Mouse (Mus musculus): ENCODE data around the gene Scyl1. TPM values are rescaled to one million over a fixed set of nuclear protein-coding genes. Genes with fewer than 3 reads are reported as not detected.

The Scyl1 gene
- total and polyA plus RNA-seq, 2 experiments, result 28.9 to 46.6 TPM

- WGBS, result under 1% methylated on average over 7 of the region's 7 CpGs
- H3K27me3 ChIP-seq (ENCODE audit: control insufficient read depth, insufficient read depth, low read length), result no peaks in the 10 kb centered on the region
- H3K36me3 ChIP-seq (ENCODE audit: control insufficient read depth, insufficient read depth, low read length), result peaks cover 39% of the 10 kb centered on the region
- peak overlapping the region; percentile 60 for H3K9ac ChIP-seq (ENCODE audit: low read depth, low read length)
- H3K27ac ChIP-seq (replicated peaks; ENCODE audit: insufficient read depth, low read depth, low read length), result no peak overlapping the region
- H3K4me3 ChIP-seq (ENCODE audit: insufficient read depth, low read depth, low read length), result peak overlapping the region; percentile 33
- H3K4me1 ChIP-seq (ENCODE audit: control insufficient read depth, insufficient read depth, low read length), result peaks cover 9% of the 10 kb centered on the region; the same call in 1 of the 2 replicates
- TF ChIP-seq CTCF (IDR thresholded peaks at IDR 0.05; ENCODE audit: low read depth, low read length) (no peak), POLR2A (IDR thresholded peaks at IDR 0.05; ENCODE audit: extremely low read depth, insufficient read depth, low read length) (0 out of 2 replicates have a peak, but pooled peaks have one; percentile 18)
- DNase-seq (ENCODE audit: extremely low read depth, low read depth, low spot score), result peak; percentile 62
- H3K79me2 ChIP-seq (ENCODE audit: control insufficient read depth, insufficient read depth, low read length), result peaks cover 8% of the 10 kb centered on the region; the same call in 1 of the 2 replicates
Observed at GRCm38 (mm10) chr19:5798700-5799479, 27.7 kb upstream of the Scyl1 start.

GRCm38 (mm10) chr19:5797381-5798111 lies 26.3 kb upstream of the Scyl1 start:
- no peak overlapping the region for H3K27ac ChIP-seq (replicated peaks; ENCODE audit: insufficient read depth, low read depth, low read length)
- 3% methylated on average over 7 of the region's 7 CpGs for WGBS
- peaks cover 8% of the 10 kb centered on the region; the same call in 1 of the 2 replicates for H3K79me2 ChIP-seq (ENCODE audit: control insufficient read depth, insufficient read depth, low read length)
- peaks cover 9% of the 10 kb centered on the region; the same call in 1 of the 2 replicates for H3K4me1 ChIP-seq (ENCODE audit: control insufficient read depth, insufficient read depth, low read length)
- peaks cover 39% of the 10 kb centered on the region for H3K36me3 ChIP-seq (ENCODE audit: control insufficient read depth, insufficient read depth, low read length)
- TF ChIP-seq POLR2A (IDR thresholded peaks at IDR 0.05; ENCODE audit: extremely low read depth, insufficient read depth, low read length) (no peak), CTCF (IDR thresholded peaks at IDR 0.05; ENCODE audit: low read depth, low read length) (no peak)
- peak overlapping the region; percentile 53 for H3K4me3 ChIP-seq (ENCODE audit: insufficient read depth, low read depth, low read length)
- DNase-seq (ENCODE audit: extremely low read depth, low read depth, low spot score), result peak; percentile 47
- H3K27me3 ChIP-seq (ENCODE audit: control insufficient read depth, insufficient read depth, low read length), result no peaks in the 10 kb centered on the region
- peak overlapping the region; percentile 51 for H3K9ac ChIP-seq (ENCODE audit: low read depth, low read length)

- no peak for TF ChIP-seq POLR2A (IDR thresholded peaks at IDR 0.05; ENCODE audit: extremely low read depth, insufficient read depth, low read length)
- no peak for TF ChIP-seq CTCF (IDR thresholded peaks at IDR 0.05; ENCODE audit: low read depth, low read length)
- H3K4me1 ChIP-seq (ENCODE audit: control insufficient read depth, insufficient read depth, low read length), result peaks cover 9% of the 10 kb centered on the region; the same call in 1 of the 2 replicates
- H3K27me3 ChIP-seq (ENCODE audit: control insufficient read depth, insufficient read depth, low read length), result no peaks in the 10 kb centered on the region
- WGBS, result 51% methylated on average over 7 of the region's 7 CpGs
- no peak overlapping the region for H3K4me3 ChIP-seq (ENCODE audit: insufficient read depth, low read depth, low read length)
- peaks cover 8% of the 10 kb centered on the region; the same call in 1 of the 2 replicates for H3K79me2 ChIP-seq (ENCODE audit: control insufficient read depth, insufficient read depth, low read length)
- no peak overlapping the region for H3K27ac ChIP-seq (replicated peaks; ENCODE audit: insufficient read depth, low read depth, low read length)
- peaks cover 39% of the 10 kb centered on the region for H3K36me3 ChIP-seq (ENCODE audit: control insufficient read depth, insufficient read depth, low read length)
- peak overlapping the region; percentile 26; the same call in 1 of the 2 replicates for H3K9ac ChIP-seq (ENCODE audit: low read depth, low read length)
- peak; percentile 31 for DNase-seq (ENCODE audit: extremely low read depth, low read depth, low spot score)
Observed at GRCm38 (mm10) chr19:5796573-5797111, 25.4 kb upstream of the Scyl1 start.

GRCm38 (mm10) chr19:5795668-5796572 lies 24.7 kb upstream of the Scyl1 start:
- DNase-seq (ENCODE audit: extremely low read depth, low read depth, low spot score), result peak; percentile 35
- Histone ChIP-seq H3K9ac (ENCODE audit: low read depth, low read length) (peak overlapping the region; percentile 26), H3K36me3 (ENCODE audit: control insufficient read depth, insufficient read depth, low read length) (peaks cover 39% of the 10 kb centered on the region), H3K27me3 (ENCODE audit: control insufficient read depth, insufficient read depth, low read length) (no peaks in the 10 kb centered on the region), H3K4me3 (ENCODE audit: insufficient read depth, low read depth, low read length) (no peak overlapping the region), H3K4me1 (ENCODE audit: control insufficient read depth, insufficient read depth, low read length) (peaks cover 9% of the 10 kb centered on the region; the same call in 1 of the 2 replicates), H3K27ac (replicated peaks; ENCODE audit: insufficient read depth, low read depth, low read length) (no peak overlapping the region), H3K79me2 (ENCODE audit: control insufficient read depth, insufficient read depth, low read length) (peaks cover 5% of the 10 kb centered on the region; the same call in 1 of the 2 replicates)
- TF ChIP-seq CTCF (IDR thresholded peaks at IDR 0.05; ENCODE audit: low read depth, low read length), result no peak
- 0 out of 2 replicates have a peak, but pooled peaks have one; percentile 22 for TF ChIP-seq POLR2A (IDR thresholded peaks at IDR 0.05; ENCODE audit: extremely low read depth, insufficient read depth, low read length)
- 43% methylated on average over 11 of the region's 11 CpGs for WGBS
